Mouse (Mus musculus): ENCODE measurements at regions not wholly inside any gene's neighbourhood (a gene's known extent, or its start where the extent isn't known, plus 50 kb on each side); places are given as distances from the start of the nearest gene placed in this dataset.

DNA sequence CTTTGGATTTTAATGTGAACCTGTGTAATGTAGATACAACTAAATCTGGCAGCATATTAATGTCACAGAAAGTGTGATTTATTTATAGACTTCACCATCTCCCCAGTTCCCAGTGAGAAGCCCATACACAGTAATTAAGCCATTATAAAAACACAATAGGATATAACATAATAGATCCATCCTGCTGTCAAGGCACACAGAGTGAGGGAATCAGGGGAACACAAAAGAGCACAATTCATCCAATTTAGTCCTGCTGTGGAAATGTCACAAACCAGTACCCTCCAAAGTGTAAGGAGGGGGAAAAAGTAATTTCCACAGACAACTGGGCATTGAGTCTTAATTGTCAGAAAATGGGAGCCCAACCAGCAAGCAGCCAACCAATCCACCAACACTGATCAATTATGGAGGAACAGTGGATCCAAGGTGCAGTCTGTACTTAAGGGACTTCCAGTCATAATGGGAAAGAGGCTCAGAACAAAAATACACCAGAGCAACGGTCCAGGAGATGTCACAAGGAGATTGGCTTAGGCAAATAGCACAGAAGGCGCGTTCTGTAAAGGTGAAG is 336.1 kb downstream of the Cog6 start:
- TF ChIP-seq POLR2A (IDR thresholded peaks at IDR 0.05; ENCODE audit: borderline replicate concordance, extremely low read depth, insufficient read depth, insufficient read length, poor library complexity, severe bottlenecking) (no peak), CTCF (IDR thresholded peaks at IDR 0.05; ENCODE audit: borderline replicate concordance, extremely low read depth, insufficient read depth, insufficient read length) (no peak)
